Mouse (Mus musculus) heart, embryonic 14.5 days (tissue): ENCODE results near the gene Rgs2. TPM values are rescaled to one million over a fixed set of nuclear protein-coding genes. Genes with fewer than 3 reads are reported as not detected.

Source experiments
- ATAC-seq: fragments of 200-750 bp; cut with Nextera tagmentation; 2 replicates; pipeline ENCODE4 v1.8.0; 2017; ENCODE audit warnings: low read depth, moderate TSS enrichment; ENCODE audit not compliant: insufficient number of reproducible peaks, insufficient read depth, low FRiP score
- H3K27ac ChIP-seq, 2 experiments: fragments of 200-500 bp in 1 of 2; fragments of 300-500 bp in 1 of 2; sonication (generic) in 1 of 2; replicated peaks in 1 of 2; 2 replicates each; pipeline ENCODE4 v1.5.1; 2012 to 2014; ENCODE audit warnings: low read depth in 2 of 2, low read length in 2 of 2, control low read depth in 1 of 2, mild to moderate bottlenecking in 1 of 2, mixed read lengths in 1 of 2; ENCODE audit not compliant: control insufficient read depth in 1 of 2, insufficient read depth in 1 of 2
- H3K27me3 ChIP-seq: fragments of 300-500 bp; sonication (generic); 2 replicates; pipeline ENCODE4 v1.6.1; 2014; ENCODE audit warnings: mild to moderate bottlenecking, low read length, control low read depth; ENCODE audit not compliant: control insufficient read depth, insufficient read depth
- H3K36me3 ChIP-seq: fragments of 300-500 bp; sonication (generic); 2 replicates; pipeline ENCODE4 v1.6.1; 2014; ENCODE audit warnings: mild to moderate bottlenecking, control low read depth, low read length, mixed read lengths; ENCODE audit not compliant: control insufficient read depth, insufficient read depth
- H3K4me1 ChIP-seq, 2 experiments: fragments of 200-500 bp in 1 of 2; fragments of 300-500 bp in 1 of 2; sonication (generic) in 1 of 2; 2 replicates each; pipeline ENCODE4 v1.6.1; 2012 to 2014; ENCODE audit warnings: low read length in 2 of 2, control low read depth in 1 of 2, mixed read lengths in 1 of 2; ENCODE audit not compliant: control insufficient read depth in 2 of 2, insufficient read depth in 2 of 2
- H3K4me2 ChIP-seq: fragments of 300-500 bp; sonication (generic); 2 replicates; pipeline ENCODE4 v1.6.1; 2014; ENCODE audit warnings: mild to moderate bottlenecking, low read length
- H3K4me3 ChIP-seq, 2 experiments: fragments of 200-500 bp in 1 of 2; fragments of 300-500 bp in 1 of 2; sonication (generic) in 1 of 2; 2 replicates each; pipeline ENCODE4 v1.5.1; 2012 to 2014; ENCODE audit warnings: low read length in 2 of 2, mild to moderate bottlenecking in 2 of 2, control low read depth in 1 of 2, low read depth in 1 of 2, moderate library complexity in 1 of 2; ENCODE audit not compliant: control insufficient read depth in 1 of 2, insufficient read depth in 1 of 2
- H3K9ac ChIP-seq: fragments of 300-500 bp; sonication (generic); 2 replicates; pipeline ENCODE4 v1.6.1; 2014; ENCODE audit warnings: mild to moderate bottlenecking, low read length
- H3K9me3 ChIP-seq: fragments of 300-500 bp; sonication (generic); 2 replicates; pipeline ENCODE4 v1.6.1; 2016; ENCODE audit warnings: low read length, control low read depth; ENCODE audit not compliant: control insufficient read depth
- WGBS: fragments of 180-500 bp; shearing (Covaris S2); extraction: QIAGEN DNeasy Blood & Tissue Kit; methylation state at CpG from one replicate; pipeline ENCODE4 v1.1.7; 2014; 5-methylcytosine and 5-hydroxymethylcytosine counted together
- polyA plus RNA-seq: library from polyadenylated mRNA; unstranded; fragments of >200 nt; fragmentation: Nextera tagmentation; extraction: Ambion mirVana; gene quantifications from 2 replicates; pipeline ENCODE4 v1.2.1, GENCODE M21; 2014

Rgs2 gene
- polyA plus RNA-seq, 1 experiment from 2014 or later = 19.8 TPM

- Histone ChIP-seq H3K9me3 (no peaks in the 10 kb centered on the region), H3K36me3 (no peaks in the 10 kb centered on the region), H3K27ac (no peak overlapping the region), H3K27me3 (no peaks in the 10 kb centered on the region), H3K9ac (no peak overlapping the region), H3K4me2 (no peak overlapping the region), H3K4me1 (no peaks in the 10 kb centered on the region), H3K4me3 (no peak overlapping the region)
- WGBS = 38% methylated on average over 6 of the region's 6 CpGs
- ATAC-seq = no peak
These were observed 15.2 kb downstream of the Rgs2 start for GRCm38 (mm10) chr1:143988756-143989155.

- Histone ChIP-seq H3K4me2 (no peak overlapping the region), H3K4me3 (no peak overlapping the region), H3K27me3 (no peaks in the 10 kb centered on the region), H3K9ac (no peak overlapping the region), H3K36me3 (no peaks in the 10 kb centered on the region), H3K27ac (no peak overlapping the region), H3K9me3 (no peaks in the 10 kb centered on the region), H3K4me1 (no peaks in the 10 kb centered on the region)
- ATAC-seq = no peak
- whole genome bisulfite sequencing = 81% methylated on average over 6 of the region's 6 CpGs
These were observed 18.9 kb downstream of the Rgs2 start for GRCm38 (mm10) chr1:143984988-143985625.

GRCm38 (mm10) chr1:143982765-143983312 lies 21.1 kb downstream of the Rgs2 start:
- H3K9me3 ChIP-seq = no peaks in the 10 kb centered on the region
- no peak overlapping the region for H3K9ac ChIP-seq
- 26% methylated on average over 3 of the region's 3 CpGs for WGBS
- H3K4me2 ChIP-seq = no peak overlapping the region
- H3K27ac ChIP-seq = no peak overlapping the region
- H3K27me3 ChIP-seq = no peaks in the 10 kb centered on the region
- no peak overlapping the region for H3K4me3 ChIP-seq
- no peaks in the 10 kb centered on the region for H3K4me1 ChIP-seq
- no peak for ATAC-seq
- no peaks in the 10 kb centered on the region for H3K36me3 ChIP-seq

GRCm38 (mm10) chr1:143982085-143982764 lies 21.7 kb downstream of the Rgs2 start:
- H3K27me3 ChIP-seq = no peaks in the 10 kb centered on the region
- 46% methylated on average over 2 of the region's 2 CpGs for WGBS
- H3K27ac ChIP-seq = no peak overlapping the region
- ATAC-seq = no peak
- no peaks in the 10 kb centered on the region for H3K9me3 ChIP-seq
- no peak overlapping the region for H3K9ac ChIP-seq
- H3K4me2 ChIP-seq = no peak overlapping the region
- H3K36me3 ChIP-seq = no peaks in the 10 kb centered on the region
- H3K4me1 ChIP-seq = no peaks in the 10 kb centered on the region
- no peak overlapping the region for H3K4me3 ChIP-seq

GRCm38 (mm10) chr1:143980811-143981210 lies 23.1 kb downstream of the Rgs2 start:
- Histone ChIP-seq H3K4me2 (no peak overlapping the region), H3K36me3 (no peaks in the 10 kb centered on the region), H3K4me1 (no peaks in the 10 kb centered on the region), H3K27ac (no peak overlapping the region), H3K27me3 (no peaks in the 10 kb centered on the region), H3K9me3 (no peaks in the 10 kb centered on the region), H3K9ac (no peak overlapping the region), H3K4me3 (no peak overlapping the region)
- ATAC-seq = no peak

- ATAC-seq = no peak
- Histone ChIP-seq H3K36me3 (no peaks in the 10 kb centered on the region), H3K4me2 (no peak overlapping the region), H3K4me1 (no peaks in the 10 kb centered on the region), H3K9me3 (no peaks in the 10 kb centered on the region), H3K4me3 (no peak overlapping the region), H3K27ac (no peak overlapping the region), H3K9ac (no peak overlapping the region), H3K27me3 (no peaks in the 10 kb centered on the region)
- WGBS = 84% methylated on average over 2 of the region's 2 CpGs
These were observed 29.3 kb downstream of the Rgs2 start for GRCm38 (mm10) chr1:143974637-143975036.

- H3K36me3 ChIP-seq = no peaks in the 10 kb centered on the region
- H3K4me3 ChIP-seq = no peak overlapping the region
- 83% methylated on average over 3 of the region's 3 CpGs for WGBS
- H3K9ac ChIP-seq = no peak overlapping the region
- no peaks in the 10 kb centered on the region for H3K27me3 ChIP-seq
- H3K27ac ChIP-seq = no peak overlapping the region
- no peaks in the 10 kb centered on the region for H3K4me1 ChIP-seq
- ATAC-seq = no peak
- H3K4me2 ChIP-seq = no peak overlapping the region
- H3K9me3 ChIP-seq = no peaks in the 10 kb centered on the region
These were observed 41.7 kb downstream of the Rgs2 start for GRCm38 (mm10) chr1:143962301-143962700.
